Mouse (Mus musculus) lung, adult 2 months (tissue): ENCODE measurements around the gene Mex3b. TPM values are rescaled to one million over a fixed set of nuclear protein-coding genes. Genes with fewer than 3 reads are reported as not detected.

Experiments used
- DNase-seq: peaks from one replicate; pipeline ENCODE4 v3.0.0; 2022
- H3K4me1 ChIP-seq: fragments of 200-500 bp; 2 replicates; pipeline ENCODE4 v1.6.1; 2011; ENCODE audit warnings: low read length; ENCODE audit not compliant: control insufficient read depth, insufficient read depth
- H3K4me3 ChIP-seq: fragments of 200-500 bp; replicated peaks from 2 replicates; pipeline ENCODE3; 2011; ENCODE audit warnings: low read depth, mild to moderate bottlenecking, control low read depth, low read length; ENCODE audit errors: extremely low read depth
- CTCF ChIP-seq: fragments of 200-500 bp; IDR thresholded peaks from 2 replicates; pipeline ENCODE4 v1.5.1; 2011; ENCODE audit warnings: mild to moderate bottlenecking, low read length, control low read depth; ENCODE audit not compliant: insufficient read depth
- POLR2A ChIP-seq: fragments of 200-500 bp; IDR thresholded peaks from 2 replicates; pipeline ENCODE4 v1.6.1; 2011; ENCODE audit warnings: low read depth, mild to moderate bottlenecking, control low read depth, low read length, borderline replicate concordance; ENCODE audit errors: extremely low read depth
- WGBS: fragments of 180-500 bp; shearing (Covaris S2); methylation state at CpG from one replicate; pipeline ENCODE4 v1.1.7; 2018; 5-methylcytosine and 5-hydroxymethylcytosine counted together
- polyA plus RNA-seq: library from polyadenylated mRNA; depleted of rRNA; stranded (reverse); fragments of >200 nt; gene quantifications from 2 replicates; pipeline ENCODE4 v1.2.3, GENCODE M21; 2012

The Mex3b gene
- polyA plus RNA-seq, 1 experiment = 11.1 TPM

DNA sequence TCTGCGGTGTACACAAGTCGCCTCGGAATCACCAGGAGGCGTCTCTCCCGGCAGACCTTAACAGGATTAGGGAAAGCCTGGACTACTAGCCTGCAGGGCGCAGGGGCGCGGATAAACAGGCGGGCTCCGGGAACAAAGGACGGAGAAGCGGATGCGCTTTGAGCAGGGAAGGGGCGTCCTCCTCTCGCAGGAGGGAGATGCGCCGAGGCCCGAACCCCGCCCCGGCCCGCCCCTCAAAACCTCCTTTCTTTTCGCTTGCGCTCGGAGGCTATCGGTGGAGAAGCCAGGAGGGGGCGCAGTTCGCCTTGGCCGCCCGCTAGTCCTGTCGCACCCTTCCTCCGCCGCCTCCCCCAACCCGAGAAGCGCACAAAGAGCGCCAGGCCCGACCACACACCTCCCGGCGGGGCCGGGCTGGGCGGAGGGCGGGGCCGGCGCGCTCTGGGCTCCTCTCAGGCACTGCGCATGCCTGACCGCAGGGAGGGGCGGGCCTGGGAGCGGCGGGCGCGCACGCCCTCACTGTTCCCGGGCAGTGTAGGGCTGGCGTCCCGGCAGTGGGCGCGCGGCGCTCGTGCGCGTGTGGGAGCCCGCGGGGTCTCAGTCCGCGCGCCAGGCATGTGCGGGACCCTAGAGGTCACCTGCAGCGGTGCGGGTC is 1.2 kb upstream of the Mex3b start:
- peaks cover 9% of the 10 kb centered on the region; the same call in 1 of the 2 replicates for H3K4me1 ChIP-seq
- TF ChIP-seq CTCF (peak; percentile 46; the same call in 1 of the 2 replicates), POLR2A (peak; percentile 54)
- DNase-seq = peak; percentile 95
- WGBS = under 1% methylated on average over 62 of the region's 70 CpGs
- H3K4me3 ChIP-seq = peak overlapping the region; percentile 99

DNA sequence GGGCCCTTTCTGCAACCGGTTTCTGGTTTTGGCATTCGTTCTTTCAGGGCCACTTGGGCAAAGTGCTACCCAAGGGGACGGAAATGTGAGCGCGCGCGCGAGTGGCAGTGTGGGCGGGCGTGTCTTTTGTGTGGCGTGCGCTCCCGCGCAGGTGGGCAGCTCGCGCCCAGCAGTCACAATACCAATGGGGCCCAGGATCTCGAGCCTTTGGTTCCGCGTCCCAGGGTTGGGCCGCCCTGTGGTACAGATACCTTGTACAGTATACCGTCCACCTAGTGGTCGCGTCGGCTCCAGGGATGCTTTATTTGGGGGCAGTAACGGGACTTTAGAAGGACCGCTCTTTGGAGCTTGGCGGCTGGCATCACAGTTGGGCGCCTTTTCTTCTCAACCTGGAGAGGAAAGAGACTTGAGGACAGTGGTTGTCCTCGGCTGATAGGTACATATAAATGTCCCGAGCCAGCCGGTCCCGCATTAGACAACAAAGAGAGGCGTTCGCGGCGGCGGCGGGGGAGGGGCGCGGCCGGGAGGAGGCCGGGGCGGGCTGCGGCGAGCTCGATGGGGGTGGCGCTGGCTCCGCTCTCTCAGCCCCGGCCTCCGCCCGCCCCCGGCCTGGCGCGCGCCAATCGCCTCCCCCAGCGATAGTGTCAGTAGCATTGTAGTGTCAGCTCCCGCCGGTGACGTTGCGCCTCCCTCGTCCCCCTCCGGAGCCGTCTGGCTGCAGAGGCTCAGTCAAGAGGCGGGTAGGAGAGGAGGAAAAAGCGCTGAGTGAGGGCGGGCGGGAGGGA is 455 bp upstream of the Mex3b start:
- DNase-seq = peak; percentile 86
- H3K4me3 ChIP-seq = peak overlapping the region; percentile 99
- TF ChIP-seq CTCF = no peak
- no peak for TF ChIP-seq POLR2A
- 1% methylated on average over 64 of the region's 68 CpGs for WGBS
- peaks cover 9% of the 10 kb centered on the region; the same call in 1 of the 2 replicates for H3K4me1 ChIP-seq

DNA sequence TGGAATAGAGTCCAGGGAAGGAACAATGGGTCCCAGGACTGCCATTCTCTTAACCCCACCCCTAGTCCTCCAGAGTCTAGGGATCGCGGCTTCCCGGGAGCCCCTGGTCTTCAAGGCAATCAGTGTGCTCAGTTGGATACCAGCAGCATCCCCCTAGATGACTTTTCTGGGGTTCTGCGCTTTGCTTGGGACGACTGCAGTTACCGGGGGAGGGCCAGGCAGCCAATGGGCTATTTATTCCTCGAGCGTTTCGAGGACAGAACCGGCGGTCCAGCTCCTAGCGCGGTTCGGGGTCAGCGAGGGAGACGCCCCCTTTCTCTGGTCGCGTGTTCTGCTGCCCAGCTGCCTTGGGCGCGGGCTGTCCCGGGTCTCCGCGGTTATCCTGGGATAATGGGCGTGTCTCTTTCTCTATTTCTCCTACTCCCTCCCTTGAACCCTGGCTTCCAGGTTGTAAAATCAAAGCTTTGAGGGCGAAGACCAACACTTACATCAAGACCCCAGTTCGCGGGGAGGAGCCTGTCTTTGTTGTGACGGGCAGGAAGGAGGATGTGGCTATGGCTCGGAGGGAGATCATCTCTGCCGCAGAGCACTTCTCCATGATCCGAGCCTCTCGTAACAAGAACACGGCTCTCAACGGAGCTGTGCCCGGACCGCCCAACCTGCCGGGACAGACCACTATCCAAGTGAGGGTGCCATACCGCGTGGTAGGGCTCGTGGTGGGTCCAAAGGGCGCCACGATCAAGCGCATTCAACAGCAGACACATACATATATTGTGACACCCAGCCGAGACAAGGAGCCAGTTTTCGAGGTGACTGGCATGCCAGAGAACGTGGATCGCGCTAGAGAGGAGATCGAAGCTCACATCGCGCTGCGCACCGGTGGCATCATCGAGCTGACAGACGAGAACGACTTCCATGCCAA is 1.4 kb downstream of the Mex3b start:
- Histone ChIP-seq H3K4me3 (peak overlapping the region; percentile 58), H3K4me1 (peaks cover 9% of the 10 kb centered on the region; the same call in 1 of the 2 replicates)
- TF ChIP-seq CTCF (no peak), POLR2A (no peak)
- DNase-seq = peak; percentile 31
- WGBS = 5% methylated on average over 56 of the region's 56 CpGs

DNA sequence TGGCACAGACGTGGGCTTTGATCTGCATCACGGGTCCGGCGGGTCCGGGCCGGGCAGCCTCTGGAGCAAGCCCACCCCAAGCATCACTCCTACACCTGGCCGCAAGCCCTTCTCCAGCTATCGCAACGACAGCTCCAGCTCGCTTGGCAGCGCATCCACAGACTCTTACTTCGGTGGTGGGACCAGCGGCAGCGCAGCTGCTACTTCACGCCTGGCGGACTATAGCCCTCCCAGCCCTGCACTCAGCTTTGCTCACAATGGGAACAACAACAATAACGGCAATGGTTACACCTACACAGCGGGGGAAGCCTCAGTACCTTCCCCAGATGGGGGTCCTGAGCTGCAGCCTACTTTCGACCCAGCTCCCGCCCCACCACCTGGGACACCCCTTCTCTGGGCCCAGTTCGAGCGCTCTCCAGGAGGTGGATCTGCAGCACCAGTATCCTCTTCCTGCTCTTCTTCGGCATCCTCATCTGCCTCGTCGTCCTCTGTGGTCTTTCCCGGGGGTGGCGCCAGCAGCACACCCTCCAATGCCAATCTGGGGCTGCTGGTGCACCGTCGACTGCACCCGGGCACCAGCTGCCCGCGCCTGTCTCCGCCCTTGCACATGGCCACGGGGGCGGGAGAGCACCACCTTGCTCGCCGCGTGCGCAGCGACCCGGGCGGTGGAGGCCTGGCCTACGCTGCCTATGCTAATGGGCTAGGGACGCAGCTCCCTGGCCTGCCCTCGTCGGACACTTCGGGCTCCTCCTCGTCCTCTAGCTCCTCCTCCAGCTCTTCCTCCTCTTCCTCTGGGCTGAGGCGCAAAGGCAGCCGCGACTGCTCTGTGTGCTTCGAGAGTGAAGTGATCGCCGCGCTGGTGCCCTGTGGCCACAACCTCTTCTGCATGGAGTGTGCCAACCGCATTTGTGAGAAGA is 2.4 kb downstream of the Mex3b start:
- H3K4me3 ChIP-seq = peak overlapping the region; percentile 58
- WGBS = 45% methylated on average over 56 of the region's 56 CpGs
- DNase-seq = peak; percentile 29
- TF ChIP-seq CTCF (no peak), POLR2A (no peak)
- H3K4me1 ChIP-seq = peaks cover 9% of the 10 kb centered on the region; the same call in 1 of the 2 replicates

DNA sequence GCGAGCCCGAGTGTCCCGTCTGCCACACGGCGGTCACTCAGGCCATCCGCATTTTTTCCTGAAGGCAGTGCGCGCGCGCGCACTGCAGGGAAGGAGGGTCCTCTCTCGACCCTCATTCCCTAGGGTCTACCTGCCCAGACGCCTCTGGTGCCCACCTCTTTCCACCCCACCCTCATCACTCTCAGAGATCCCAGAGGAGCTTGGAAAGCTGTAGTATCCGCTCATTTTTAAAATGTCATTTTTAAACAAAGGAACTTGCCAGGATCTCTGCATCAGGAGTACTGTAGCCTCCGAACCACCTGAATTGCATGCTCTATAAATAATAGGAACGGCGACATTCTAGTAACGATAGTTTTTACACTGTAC is 3.0 kb downstream of the Mex3b start:
- Histone ChIP-seq H3K4me3 (peak overlapping the region; percentile 44), H3K4me1 (peaks cover 9% of the 10 kb centered on the region; the same call in 1 of the 2 replicates)
- no peak for DNase-seq
- TF ChIP-seq CTCF = no peak
- TF ChIP-seq POLR2A = no peak
- 63% methylated on average over 18 of the region's 18 CpGs for WGBS

DNA sequence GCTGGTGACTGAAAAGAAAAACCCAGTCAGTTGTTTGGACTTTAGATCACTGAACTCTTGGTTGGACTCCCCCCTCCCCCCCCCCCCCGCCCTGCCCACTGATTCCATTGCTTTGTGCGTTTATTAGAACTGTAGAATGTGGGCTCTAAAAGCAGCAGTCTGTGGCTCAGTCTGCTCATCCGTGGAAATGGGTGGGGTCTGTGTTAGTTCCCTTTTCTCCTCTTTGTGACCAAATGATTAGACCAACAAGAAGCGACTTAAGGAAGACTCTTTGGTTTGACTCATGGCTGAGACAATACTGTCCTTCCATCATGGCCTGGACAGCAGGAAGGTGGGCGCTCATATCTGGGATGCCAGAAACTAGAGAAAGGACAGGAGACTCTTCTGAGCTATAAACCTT is 9.4 kb downstream of the Mex3b start:
- DNase-seq = no peak
- Histone ChIP-seq H3K4me1 (no peaks in the 10 kb centered on the region), H3K4me3 (no peak overlapping the region)
- TF ChIP-seq CTCF (no peak), POLR2A (no peak)
- WGBS = 67% methylated on average over 5 of the region's 5 CpGs

DNA sequence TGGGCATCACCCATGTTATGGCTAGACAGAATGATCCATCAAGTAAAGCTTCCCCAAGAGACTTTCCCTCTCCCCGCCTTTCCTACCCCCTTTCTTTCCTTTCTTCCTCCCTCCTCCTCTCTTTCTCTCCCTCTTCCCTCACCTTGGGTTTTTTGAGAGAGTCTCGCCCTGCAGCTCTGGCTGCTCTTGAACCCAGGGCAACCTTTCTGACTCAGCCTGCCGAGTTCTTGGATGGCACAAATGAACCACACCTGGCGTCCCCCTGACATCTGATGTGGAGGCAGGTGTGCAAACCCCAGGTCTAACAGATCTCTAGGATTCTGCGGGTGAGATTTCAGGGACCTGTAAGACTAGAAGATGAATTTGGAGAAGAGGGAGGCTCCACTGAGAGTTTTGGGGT is 12.9 kb downstream of the Mex3b start:
- Histone ChIP-seq H3K4me3 (no peak overlapping the region), H3K4me1 (no peaks in the 10 kb centered on the region)
- no peak for TF ChIP-seq POLR2A
- no peak for TF ChIP-seq CTCF
- no peak for DNase-seq
- WGBS = 95% methylated on average over 5 of the region's 5 CpGs

DNA sequence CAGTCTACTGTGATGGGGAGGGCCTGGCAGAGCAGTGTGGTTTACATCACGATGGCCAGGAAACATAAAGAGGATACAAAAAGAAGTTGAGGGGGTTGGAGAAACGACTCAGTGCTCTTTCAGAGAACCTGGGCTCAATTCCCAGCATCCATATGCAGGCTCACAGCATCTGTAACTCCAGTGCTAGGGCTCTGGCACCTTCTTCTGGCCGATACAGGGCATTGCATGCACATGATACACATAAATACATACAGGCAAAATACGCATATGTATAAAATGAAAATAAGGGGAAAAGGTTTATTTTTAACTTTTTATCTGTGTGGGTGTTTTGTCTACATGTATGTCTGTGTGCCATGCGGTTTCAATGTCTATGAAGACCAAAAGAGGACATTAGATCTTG is 13.6 kb downstream of the Mex3b start:
- Histone ChIP-seq H3K4me1 (no peaks in the 10 kb centered on the region), H3K4me3 (no peak overlapping the region)
- TF ChIP-seq POLR2A = no peak
- TF ChIP-seq CTCF = no peak
- no peak for DNase-seq
- WGBS = 89% methylated on average over 5 of the region's 5 CpGs
